Mouse (Mus musculus): ENCODE measurements at regions not wholly inside any gene's neighbourhood (a gene's known extent, or its start where the extent isn't known, plus 50 kb on each side); places are given as distances from the start of the nearest gene placed in this dataset.

DNA sequence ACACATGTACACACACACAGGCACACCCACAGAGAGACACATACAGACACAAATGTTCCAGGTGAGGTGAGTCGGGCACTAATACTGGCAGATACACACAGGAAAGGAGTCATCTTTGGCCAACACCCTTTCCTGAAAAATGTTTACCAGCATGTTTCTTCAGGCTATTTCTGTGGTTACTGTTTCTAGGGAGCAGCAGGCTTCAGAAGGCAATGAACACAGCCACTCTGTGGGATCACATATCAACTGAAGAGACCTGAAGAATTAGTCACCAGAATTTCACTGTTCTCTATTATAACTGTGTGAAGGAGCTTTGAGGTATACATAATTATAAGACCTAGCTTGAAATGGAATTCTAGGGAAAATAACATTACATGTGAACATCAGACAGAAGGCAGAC is 94.7 kb upstream of the Hapln1 start:
- TF ChIP-seq CHD2 (IDR thresholded peaks at IDR 0.05; ENCODE audit: low read depth, low read length) = no peak
- TF ChIP-seq HCFC1 (IDR thresholded peaks at IDR 0.05; ENCODE audit: borderline replicate concordance, insufficient read depth, low read length) = no peak

All from ES-E14 (cell line).